Mouse (Mus musculus) left cerebral cortex, postnatal 25 days (tissue): ENCODE results near the gene Ube2dnl1. TPM values are rescaled to one million over a fixed set of nuclear protein-coding genes. Genes with fewer than 3 reads are reported as not detected.

ENCODE experiments used
- DNase-seq, 2 experiments: peaks; one replicate each; pipeline ENCODE4 v3.0.0; 2022; ENCODE audit warnings: low spot score in 2 of 2, mixed read lengths in 1 of 2
- intact Hi-C: fragments of 180-260 bp; cut with DNase I; formaldehyde crosslinking; loops from one replicate; pipeline ENCODE4 v1.15.1; 2025
- total RNA-seq, 2 experiments: library from RNA; stranded (reverse); gene quantifications; 2 replicates each; pipeline ENCODE4 v1.2.3; 2021

The Ube2dnl1 gene
- total RNA-seq: not detected

DNA sequence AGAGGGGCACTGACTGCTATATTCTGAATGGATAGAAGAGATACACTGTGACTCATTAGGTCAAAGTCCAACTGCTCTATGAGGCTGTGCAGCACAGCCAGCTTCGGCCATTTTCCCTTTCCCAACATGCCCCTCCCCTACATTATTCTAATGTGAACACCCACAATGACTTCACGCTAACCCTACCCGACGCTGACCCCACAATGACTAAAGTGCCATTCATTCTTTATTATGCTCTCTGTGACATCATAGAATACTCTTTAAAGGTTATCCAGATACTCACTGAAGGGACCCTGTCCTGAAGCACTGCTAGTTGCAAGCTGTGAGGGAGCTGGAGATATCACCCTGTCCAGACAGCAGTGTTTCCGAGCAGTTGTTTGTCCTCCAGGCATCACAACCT is at the start of gene Ube2dnl1:
TSS of gene Ube2dnl1 (plus strand) at position 301 of the 400 bp plus-strand sequence.
- intact Hi-C loops: no loop called here
- DNase-seq: no peak

DNA sequence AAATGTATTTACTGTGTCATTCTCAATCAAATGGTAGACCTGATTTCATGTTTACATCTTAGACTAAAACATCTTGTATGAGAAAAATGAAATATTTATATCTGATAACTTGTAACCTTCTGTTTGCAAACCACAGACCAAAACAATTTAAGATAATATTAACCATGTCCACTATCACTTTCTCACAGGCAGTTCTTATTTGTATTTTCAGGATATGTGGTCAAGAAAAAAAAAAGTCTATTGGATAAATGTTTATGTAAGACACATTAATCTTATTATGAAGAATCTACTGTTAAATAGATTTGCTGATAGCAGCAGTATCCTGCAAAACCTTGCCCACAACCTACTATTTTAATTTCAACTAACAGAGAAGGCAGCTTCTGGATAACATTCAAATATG is 9.3 kb upstream of the Ube2dnl1 start:
- DNase-seq: no peak
- intact Hi-C loops: no loop called here

DNA sequence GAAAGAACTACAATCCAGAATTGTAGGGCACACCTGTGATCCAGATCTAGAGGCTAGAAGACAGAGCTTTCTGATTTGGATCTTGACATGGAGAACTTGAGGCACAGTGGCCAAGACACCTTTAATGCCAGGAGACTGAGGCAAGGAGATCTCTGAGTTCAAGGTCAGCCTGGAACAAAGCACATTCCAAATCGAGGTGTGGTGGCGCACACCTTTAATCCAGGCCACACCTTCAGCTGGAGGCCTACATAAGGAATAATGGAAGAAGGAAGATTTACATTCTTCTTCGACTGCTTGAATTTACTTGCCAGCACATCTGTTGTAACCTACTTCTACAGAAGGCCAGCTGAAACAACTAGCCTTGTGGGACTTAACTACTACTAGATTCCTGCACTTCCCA is 7.3 kb upstream of the Ube2dnl1 start:
- intact Hi-C loops: no loop called here

DNA sequence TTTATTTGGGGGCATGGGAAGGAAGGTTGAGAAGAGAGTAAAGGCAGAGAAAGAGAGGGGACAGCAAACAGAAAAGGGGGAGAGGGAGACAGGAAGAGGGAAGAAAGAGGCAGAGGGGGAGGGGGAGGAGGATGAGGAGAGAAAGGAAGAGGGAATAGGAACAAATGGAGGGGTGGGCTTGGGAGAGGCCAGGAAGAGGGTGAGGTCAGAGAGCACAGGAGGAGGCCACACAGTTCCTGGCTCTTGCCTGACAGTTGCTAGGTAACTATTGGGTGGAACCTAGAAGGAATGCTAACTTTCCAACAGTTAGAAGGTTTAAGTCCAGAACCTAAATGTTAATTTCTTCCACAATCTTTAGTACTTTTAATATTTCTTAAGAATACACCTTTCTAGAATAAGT is 1.4 kb upstream of the Ube2dnl1 start:
- intact Hi-C loops: no loop called here
- no peak for DNase-seq

More for the DNA sequence above, 7.3 kb upstream of the Ube2dnl1 start:
- no peak for DNase-seq

DNA sequence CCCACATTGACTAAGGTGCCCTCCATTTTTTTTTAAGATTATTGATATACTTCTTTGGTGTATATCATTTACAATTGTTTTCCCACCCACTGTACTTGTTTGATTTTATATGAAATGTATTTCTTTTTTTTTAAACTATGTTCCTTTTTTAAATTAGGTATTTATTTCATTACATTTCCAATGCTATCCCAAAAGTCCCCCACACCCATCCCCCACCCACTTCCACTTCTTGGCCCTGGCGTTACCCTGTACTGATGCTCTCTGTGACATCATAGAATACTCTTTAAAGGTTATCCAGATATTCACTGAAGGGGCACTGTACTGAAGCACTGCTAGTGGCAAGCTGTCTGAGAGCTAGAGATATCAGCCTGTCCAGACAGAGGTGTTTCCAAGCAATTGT is 2.5 kb downstream of the Ube2dnl1 start, which contains the start of gene Ube2dnl2:
TSS of gene Ube2dnl2 (plus strand) at position 301 of the 400 bp plus-strand sequence.
- DNase-seq: no peak
- intact Hi-C loops: no loop called here

DNA sequence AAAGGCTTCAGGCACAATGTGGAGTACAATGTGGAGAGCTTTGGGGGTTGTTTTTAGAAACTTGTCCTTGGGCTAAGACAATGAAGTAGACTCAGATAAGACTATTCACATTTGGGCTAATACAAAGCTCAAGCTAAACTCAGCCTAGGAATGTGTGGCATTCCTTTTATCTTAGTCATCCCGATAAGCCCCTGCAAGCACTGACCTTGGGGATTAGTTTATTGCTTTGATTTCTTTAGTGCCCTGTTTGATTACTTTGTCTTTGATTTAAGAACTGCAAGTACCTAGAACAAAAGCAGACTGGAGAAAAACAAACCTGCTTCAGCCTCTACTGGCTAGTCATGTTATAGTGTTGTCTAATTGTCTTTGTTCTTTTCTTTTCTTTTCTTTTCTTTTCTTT is 50.3 kb downstream of the Ube2dnl1 start:
- no peak for DNase-seq
- intact Hi-C loops: no loop called here

Other genes starting within 250 kb of the Ube2dnl1 start
- gene Ube2dnl2, start 2.6 kb downstream of the Ube2dnl1 start, total RNA-seq: not detected